Comparison of ENCODE assay signal across 8 mouse cellular contexts in the genomic region with DNA sequence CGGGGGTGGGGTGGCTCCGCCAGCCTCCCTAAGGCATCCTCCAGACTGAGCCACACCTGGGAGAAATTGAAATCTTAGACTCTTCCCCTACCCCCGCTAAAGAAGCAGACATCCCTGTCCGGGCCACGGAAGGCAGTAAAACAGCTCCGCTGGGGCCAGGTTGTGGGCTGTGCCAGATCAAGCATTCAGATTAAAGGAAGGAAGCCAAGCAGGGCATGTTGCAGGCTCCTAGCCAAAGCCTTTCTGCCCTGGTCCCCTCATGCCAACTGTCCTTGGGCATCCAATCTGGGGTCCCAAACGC. TPM values are rescaled to one million over a fixed set of nuclear protein-coding genes. Genes with fewer than 3 reads are reported as not detected.
DNase-seq lines count a peak whose midpoint lies in the region; ATAC-seq lines count a peak whose summit lies in the region.

No protein-coding gene starts in this region.

- H3K9ac ChIP-seq in midbrain, embryonic 12.5 days (replicated peaks) = peak overlapping the region; percentile 34; the same call in 1 of the 2 replicates

- peaks cover 43% of the 10 kb centered on the region for H3K4me1 ChIP-seq in heart, embryonic 10.5 days
- peaks cover 30% of the 10 kb centered on the region for H3K4me1 ChIP-seq in midbrain, embryonic 12.5 days

- WGBS in heart, embryonic 10.5 days = 2% methylated on average over 7 of the region's 7 CpGs
- WGBS in midbrain, embryonic 12.5 days = 2% methylated on average over 7 of the region's 7 CpGs

- H3K27ac ChIP-seq in heart, embryonic 10.5 days = 0 out of 2 replicates have a peak overlapping the region, but pooled peaks have one; percentile 47
- peak overlapping the region; percentile 83 for H3K27ac ChIP-seq in midbrain, embryonic 12.5 days (replicated peaks)

- no peak for DNase-seq in heart, embryonic 10.5 days (ENCODE audit: low spot score)
- no peak for DNase-seq in heart, adult 8-10 months (ENCODE audit: low spot score)
- DNase-seq in embryo, embryonic 10.5 days (ENCODE audit: low spot score) = peak; percentile 48
- peak; percentile 65 for DNase-seq in induced T-regulatory cell, adult 2 months (ENCODE audit: low read depth)
- no peak for DNase-seq in ovary, postnatal 36 days (ENCODE audit: low spot score)
- no peak for DNase-seq in layer of hippocampus, adult 8-10 months (ENCODE audit: low spot score in 2 of 2)
- no peak for DNase-seq in adrenal gland, adult 2 months

- peaks cover 29% of the 10 kb centered on the region for H3K36me3 ChIP-seq in heart, embryonic 10.5 days
- peaks cover 25% of the 10 kb centered on the region for H3K36me3 ChIP-seq in midbrain, embryonic 12.5 days

- H3K4me2 ChIP-seq in midbrain, embryonic 12.5 days (replicated peaks) = peak overlapping the region; percentile 44

- ATAC-seq in midbrain, embryonic 12.5 days (ENCODE audit: low FRiP score, low read depth) = no peak

- H3K4me3 ChIP-seq in heart, embryonic 10.5 days = peak overlapping the region; percentile 27
- H3K4me3 ChIP-seq in midbrain, embryonic 12.5 days = peak overlapping the region; percentile 7; the same call in 1 of the 2 replicates

- peaks cover 26% of the 10 kb centered on the region for H3K27me3 ChIP-seq in heart, embryonic 10.5 days (ENCODE audit: insufficient read depth, poor library complexity, severe bottlenecking)
- H3K27me3 ChIP-seq in midbrain, embryonic 12.5 days = no peaks in the 10 kb centered on the region

- no peaks in the 10 kb centered on the region for H3K9me3 ChIP-seq in heart, embryonic 10.5 days
- no peaks in the 10 kb centered on the region for H3K9me3 ChIP-seq in midbrain, embryonic 12.5 days

RNA-seq across cellular contexts. Expression of gene Sema3f, which starts 25.9 kb away (rescaled TPM):
- 4.7 and 13.2 TPM in 2 replicates for polyA plus RNA-seq in heart, embryonic 10.5 days (2016; fragmentation: Nextera tagmentation; extraction: Ambion mirVana)
- total RNA-seq in heart, adult 8-10 months (2022) = 10 to 100 TPM; 11.9 to 16.5 (median 14.3) TPM
- polyA plus RNA-seq in midbrain, embryonic 12.5 days (2016; fragmentation: Nextera tagmentation; extraction: Ambion mirVana) = 30.6 and 33.7 TPM in 2 replicates
- 1 to 10 TPM; 5.4 to 9.3 (median 6.5) TPM for total RNA-seq in layer of hippocampus, adult 8-10 months (2022)
- 10 to 100 TPM; 27.2 to 34.8 TPM for total RNA-seq in adrenal gland, adult 2 months (2021)
- 95.1 and 106 TPM in 2 replicates for polyA plus RNA-seq in adrenal gland, adult 2 months (2012; rRNA removed)

RNA-seq across cellular contexts. Expression of gene Rbm5, which starts 34.7 kb away (rescaled TPM):
- 131 and 159 TPM in 2 replicates for polyA plus RNA-seq in heart, embryonic 10.5 days (2016; fragmentation: Nextera tagmentation; extraction: Ambion mirVana)
- 10 to 100 TPM; 34.0 to 45.4 (median 39.7) TPM for total RNA-seq in heart, adult 8-10 months (2022)
- 266 and 271 TPM in 2 replicates for polyA plus RNA-seq in midbrain, embryonic 12.5 days (2016; fragmentation: Nextera tagmentation; extraction: Ambion mirVana)
- total RNA-seq in layer of hippocampus, adult 8-10 months (2022) = 100 to 1,000 TPM; 136 to 170 (median 155) TPM
- total RNA-seq in adrenal gland, adult 2 months (2021) = 100 to 1,000 TPM in 1 of 2 experiments, 10 to 100 TPM in 1; 67.1 to 124 TPM
- polyA plus RNA-seq in adrenal gland, adult 2 months (2012; rRNA removed) = 61.7 and 67.8 TPM in 2 replicates

RNA-seq across cellular contexts. Expression of gene Gnat1, which starts 56.6 kb away (rescaled TPM):
- 1.2 and 3.2 TPM in 2 replicates for polyA plus RNA-seq in heart, embryonic 10.5 days (2016; fragmentation: Nextera tagmentation; extraction: Ambion mirVana)
- total RNA-seq in heart, adult 8-10 months (2022) = not detected
- polyA plus RNA-seq in midbrain, embryonic 12.5 days (2016; fragmentation: Nextera tagmentation; extraction: Ambion mirVana) = 1.9 and 2.7 TPM in 2 replicates
- total RNA-seq in layer of hippocampus, adult 8-10 months (2022) = under 1 TPM; 0.14 to 0.43 (median 0.27) TPM
- total RNA-seq in adrenal gland, adult 2 months (2021) = under 1 TPM in 1 of 2 experiments, not detected in 1; 0.37 TPM
- polyA plus RNA-seq in adrenal gland, adult 2 months (2012; rRNA removed) = 0.10 and 0.16 TPM in 2 replicates

Comparison
In these comparisons a context has a peak if more than half of its experiments do, and no peak if none do; other contexts are left out.
1. DNase-seq: peak in embryo, embryonic 10.5 days (single experiment) and induced T-regulatory cell, adult 2 months (single experiment); none in heart, embryonic 10.5 days (single experiment), heart, adult 8-10 months (single experiment), ovary, postnatal 36 days (single experiment), layer of hippocampus, adult 8-10 months (0 of 2) and adrenal gland, adult 2 months (single experiment).